Comparison of ENCODE assay signal across 28 mouse cellular contexts in the genomic region with DNA sequence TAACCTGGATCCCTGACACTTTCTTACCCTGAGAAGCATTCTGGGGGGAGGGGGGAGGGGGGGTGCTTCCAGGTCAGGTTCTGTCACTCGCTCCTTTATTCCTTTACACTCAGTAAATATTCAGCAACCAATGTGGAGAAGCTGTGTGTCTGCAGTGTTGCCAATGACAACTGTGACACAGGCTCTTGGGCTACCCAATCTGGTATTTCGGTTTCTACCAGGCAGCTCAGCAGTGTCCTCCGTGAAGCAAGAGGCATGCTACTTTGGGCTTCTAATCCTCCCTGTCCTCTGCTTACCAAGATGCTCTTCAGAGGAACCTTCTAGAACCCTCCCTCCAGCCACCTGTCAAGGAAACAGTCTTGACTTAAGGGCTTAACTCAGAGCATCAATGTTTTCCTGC.
"Had no signal": no experiment of that assay in that cellular context is flagged by ENCODE, and none has a peak within 500 bp of the region (broad histone marks: within the 10 kb centered on the region; RNA-seq: fewer than 3 reads in every experiment).

No protein-coding gene starts in this region.

- H3K27ac ChIP-seq: limb, embryonic 10.5 days; limb, embryonic 12.5 days; limb, embryonic 13.5 days; limb, embryonic 15.5 days; liver, embryonic 12.5 days; liver, embryonic 13.5 days; liver, embryonic 14.5 days; liver, embryonic 15.5 days; lung, embryonic 15.5 days; macrophage; midbrain, embryonic 10.5 days; midbrain, embryonic 12.5 days; midbrain, embryonic 13.5 days; midbrain, embryonic 15.5 days; neural tube, embryonic 12.5 days had no signal

- DNase-seq: left cerebral cortex, postnatal 4 days; liver; liver, embryonic 13.5 days; liver, postnatal 0 days; lung, adult 18-20 months; lung, adult 2 months; lung, embryonic 14.5 days; lung, postnatal 10 days; lung, postnatal 14 days; lung, postnatal 36 days; lung, postnatal 4 days; midbrain, embryonic 14.5 days had no signal

- H3K4me3 ChIP-seq: limb, embryonic 10.5 days; limb, embryonic 12.5 days; limb, embryonic 13.5 days; limb, embryonic 15.5 days; liver, embryonic 12.5 days; liver, embryonic 13.5 days; liver, embryonic 15.5 days; lung, embryonic 15.5 days; megakaryocyte, embryonic 14.5 days; midbrain, embryonic 10.5 days; midbrain, embryonic 12.5 days; midbrain, embryonic 13.5 days; midbrain, embryonic 15.5 days; myocyte; neural tube, embryonic 12.5 days had no signal
